In the genomic region with DNA sequence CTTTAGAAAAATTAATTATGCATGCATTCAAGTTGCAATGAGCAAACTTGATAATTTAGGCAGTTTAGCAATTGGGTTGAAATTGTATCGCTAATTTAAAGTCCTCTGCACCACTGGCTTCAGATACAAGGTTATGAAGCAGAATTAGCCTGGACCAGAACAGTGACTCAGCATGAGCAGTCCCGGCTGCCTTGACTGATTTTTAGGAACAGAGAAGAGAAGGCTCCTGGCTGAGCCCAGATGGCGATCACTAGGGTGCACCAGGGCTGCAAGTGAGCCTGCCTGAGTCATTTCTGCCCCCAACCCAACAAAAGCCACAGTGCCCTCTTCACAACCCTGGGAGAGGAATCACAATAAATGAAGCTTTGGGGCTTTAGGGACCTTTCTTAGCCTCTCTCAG, we compare ENCODE assay signal across 20 mouse cellular contexts.
DNase-seq lines count a peak whose midpoint lies in the region; ATAC-seq and TF ChIP-seq lines count a peak whose summit lies in the region.
"Had no signal": no experiment of that assay in that cellular context is flagged by ENCODE, and none has a peak within 500 bp of the region (broad histone marks: within the 10 kb centered on the region; RNA-seq: fewer than 3 reads in every experiment).

No protein-coding gene starts in this region.

- no peaks in the 10 kb centered on the region for H3K9me3 ChIP-seq in forebrain, postnatal 0 days (ENCODE audit: low read length)
- H3K9me3 ChIP-seq in forebrain, embryonic 11.5 days (ENCODE audit: control insufficient read depth, low read length): no peaks in the 10 kb centered on the region
- H3K9me3 ChIP-seq: embryonic facial prominence, embryonic 12.5 days; limb, embryonic 12.5 days had no signal

- ATAC-seq in forebrain, postnatal 0 days: peak; percentile 32; the same call in 1 of the 2 replicates
- ATAC-seq in forebrain, embryonic 11.5 days (replicated peaks; ENCODE audit: low FRiP score): no peak
- ATAC-seq: CD4-positive, CD25-positive, alpha-beta regulatory T cell, adult 4 months; hindbrain, embryonic 16.5 days; intestine, postnatal 0 days had no signal

- H3K4me1 ChIP-seq in forebrain, postnatal 0 days (ENCODE audit: insufficient read depth): 0 out of 2 replicates have a peak, but pooled peaks cover 10% of the 10 kb centered on the region
- no peaks in the 10 kb centered on the region for H3K4me1 ChIP-seq in forebrain, embryonic 11.5 days (replicated peaks; ENCODE audit: control insufficient read depth, insufficient read depth, low read length)
- H3K4me1 ChIP-seq: embryonic facial prominence, embryonic 12.5 days; limb, embryonic 12.5 days had no signal

- no peak overlapping the region for H3K27ac ChIP-seq in forebrain, postnatal 0 days (ENCODE audit: low read depth, low read length)
- H3K27ac ChIP-seq in forebrain, embryonic 11.5 days (ENCODE audit: low read depth, low read length): no peak overlapping the region
- H3K27ac ChIP-seq: embryonic facial prominence, embryonic 12.5 days; limb, embryonic 12.5 days; liver, embryonic 14.5 days had no signal

- TF ChIP-seq CTCF in forebrain, postnatal 0 days (IDR thresholded peaks at IDR 0.05; ENCODE audit: low read depth): no peak

- H3K4me2 ChIP-seq in forebrain, postnatal 0 days (ENCODE audit: low read depth): no peak overlapping the region
- H3K4me2 ChIP-seq in forebrain, embryonic 11.5 days (ENCODE audit: low read depth, low read length, severe bottlenecking): no peak overlapping the region
- H3K4me2 ChIP-seq: embryonic facial prominence, embryonic 12.5 days; limb, embryonic 12.5 days had no signal

- DNase-seq in forebrain, postnatal 0 days: no peak
- no peak for DNase-seq in forebrain, embryonic 11.5 days (ENCODE audit: low spot score)
- DNase-seq in right cerebral cortex, adult 18-20 months: peak; percentile 69
- no peak for DNase-seq in right cerebral cortex, postnatal 10 days (ENCODE audit: low spot score in 2 of 2)
- DNase-seq in adrenal gland, postnatal 14 days: peak; percentile 25
- peak; percentile 56 for DNase-seq in telencephalon, adult 2 months (ENCODE audit: low read depth, low spot score)
- DNase-seq in spleen, postnatal 14 days (ENCODE audit: low spot score in 2 of 2): no peak
- no peak for DNase-seq in ovary, postnatal 36 days (ENCODE audit: low spot score)
- DNase-seq: cerebellum, adult 11 months; cerebellum, postnatal 36 days; gastrocnemius, postnatal 14 days; kidney, postnatal 10 days; midbrain, embryonic 14.5 days; thymus, postnatal 14 days had no signal

- 30% methylated on average over 3 of the region's 3 CpGs for WGBS in forebrain, postnatal 0 days
- WGBS in forebrain, embryonic 11.5 days: 52% methylated on average over 3 of the region's 3 CpGs

- H3K4me3 ChIP-seq in forebrain, postnatal 0 days (ENCODE audit: low read depth, low read length): no peak overlapping the region
- no peak overlapping the region for H3K4me3 ChIP-seq in forebrain, embryonic 11.5 days (ENCODE audit: low read depth, low read length)
- H3K4me3 ChIP-seq: embryonic facial prominence, embryonic 12.5 days; limb, embryonic 12.5 days had no signal

- H3K36me3 ChIP-seq in forebrain, postnatal 0 days (ENCODE audit: insufficient read depth): no peaks in the 10 kb centered on the region
- no peaks in the 10 kb centered on the region for H3K36me3 ChIP-seq in forebrain, embryonic 11.5 days (ENCODE audit: control insufficient read depth, insufficient read depth, low read length)
- H3K36me3 ChIP-seq: embryonic facial prominence, embryonic 12.5 days; limb, embryonic 12.5 days had no signal

- no peak overlapping the region for H3K9ac ChIP-seq in forebrain, postnatal 0 days
- H3K9ac ChIP-seq in forebrain, embryonic 11.5 days (ENCODE audit: low read length): no peak overlapping the region
- H3K9ac ChIP-seq: embryonic facial prominence, embryonic 12.5 days; limb, embryonic 12.5 days; liver, embryonic 14.5 days had no signal

- no peaks in the 10 kb centered on the region for H3K27me3 ChIP-seq in forebrain, postnatal 0 days (ENCODE audit: insufficient read depth, low read length)
- H3K27me3 ChIP-seq in forebrain, embryonic 11.5 days (ENCODE audit: control insufficient read depth, insufficient read depth, low read length): no peaks in the 10 kb centered on the region
- H3K27me3 ChIP-seq: embryonic facial prominence, embryonic 12.5 days; limb, embryonic 12.5 days had no signal

Comparison
In these comparisons a context has a peak if more than half of its experiments do, and no peak if none do; other contexts are left out.
1. DNase-seq: peak in right cerebral cortex, adult 18-20 months (single experiment), adrenal gland, postnatal 14 days (single experiment) and telencephalon, adult 2 months (single experiment); none in forebrain, postnatal 0 days (single experiment), forebrain, embryonic 11.5 days (single experiment), right cerebral cortex, postnatal 10 days (0 of 2), spleen, postnatal 14 days (0 of 2) and ovary, postnatal 36 days (single experiment).